Mouse (Mus musculus): ENCODE results near the gene Med24. TPM values are rescaled to one million over a fixed set of nuclear protein-coding genes. Genes with fewer than 3 reads are reported as not detected.
"Not testable (repeated sequence)": the region's sequence is repeated elsewhere in the genome, so short reads cannot be mapped to it uniquely, and the experiment has no call there.

Gene Med24
- total RNA-seq, 2 experiments from 2014 or later = 109 to 110 TPM

- peak; percentile 83 to 96 for DNase-seq (ENCODE audit: low spot score in 2 of 2)
Observed at GRCm38 (mm10) chr11:98746855-98747693, 17.8 kb upstream of the Med24 start.

- no peak for DNase-seq (ENCODE audit: low spot score in 2 of 2)
Observed at GRCm38 (mm10) chr11:98745932-98746853, 17.0 kb upstream of the Med24 start.

GRCm38 (mm10) chr11:98744456-98745019 lies 15.3 kb upstream of the Med24 start:
- no peak for DNase-seq (ENCODE audit: low spot score in 2 of 2)

- peak in 1 of 2 experiments; percentile 62 for DNase-seq (ENCODE audit: low spot score in 2 of 2)
Observed at GRCm38 (mm10) chr11:98743655-98744345, 14.6 kb upstream of the Med24 start.

- DNase-seq (ENCODE audit: low spot score in 2 of 2) = no peak
Observed at GRCm38 (mm10) chr11:98742397-98743291, 13.4 kb upstream of the Med24 start.

- DNase-seq (ENCODE audit: low spot score in 2 of 2) = peak; percentile 69 to 79
Observed at GRCm38 (mm10) chr11:98741622-98742396, 12.6 kb upstream of the Med24 start.

- no peak for DNase-seq (ENCODE audit: low spot score in 2 of 2)
Observed at GRCm38 (mm10) chr11:98741051-98741620, 11.9 kb upstream of the Med24 start.

- DNase-seq (ENCODE audit: low spot score in 2 of 2) = peak; percentile 78 to 80
Observed at GRCm38 (mm10) chr11:98740393-98741050, 11.3 kb upstream of the Med24 start, which contains the start of gene Thra. Gene Thra, plus strand, starts transcription at chr11:98740638.

- DNase-seq (ENCODE audit: low spot score in 2 of 2) = no peak
Observed at GRCm38 (mm10) chr11:98740026-98740392, 10.8 kb upstream of the Med24 start.

GRCm38 (mm10) chr11:98738925-98739324 lies 9.7 kb upstream of the Med24 start:
- DNase-seq (ENCODE audit: low spot score in 2 of 2) = no peak

GRCm38 (mm10) chr11:98738428-98738911 lies 9.2 kb upstream of the Med24 start:
- peak in 1 of 2 experiments; percentile 79 for DNase-seq (ENCODE audit: low spot score in 2 of 2)

- DNase-seq (ENCODE audit: low spot score in 2 of 2) = not testable (repeated sequence)
Observed at GRCm38 (mm10) chr11:98737220-98737619, 8.0 kb upstream of the Med24 start.

- no peak for DNase-seq (ENCODE audit: low spot score in 2 of 2)
Observed at GRCm38 (mm10) chr11:98736176-98736575, 6.9 kb upstream of the Med24 start.

GRCm38 (mm10) chr11:98735111-98735510 lies 5.9 kb upstream of the Med24 start:
- DNase-seq (ENCODE audit: low spot score in 2 of 2) = no peak

GRCm38 (mm10) chr11:98734020-98734419 lies 4.8 kb upstream of the Med24 start:
- no peak for DNase-seq (ENCODE audit: low spot score in 2 of 2)

GRCm38 (mm10) chr11:98731134-98731533 lies 1.9 kb upstream of the Med24 start:
- DNase-seq (ENCODE audit: low spot score in 2 of 2) = peak in 1 of 2 experiments; percentile 80

- no peak for DNase-seq (ENCODE audit: low spot score in 2 of 2)
Observed at GRCm38 (mm10) chr11:98730727-98731126, 1.5 kb upstream of the Med24 start.

- DNase-seq (ENCODE audit: low spot score in 2 of 2) = no peak
Observed at GRCm38 (mm10) chr11:98725926-98726506, 3.2 kb downstream of the Med24 start.

All from layer of hippocampus, postnatal 14 days (tissue).